Mouse (Mus musculus): ENCODE data around the gene Gprasp1. TPM values are rescaled to one million over a fixed set of nuclear protein-coding genes. Genes with fewer than 3 reads are reported as not detected.
"Not testable (repeated sequence)": the region's sequence is repeated elsewhere in the genome, so short reads cannot be mapped to it uniquely, and the experiment has no call there.

The Gprasp1 gene
- polyA plus RNA-seq, 1 experiment from 2014 or later = 32.2 TPM

- WGBS = 12% methylated on average over 28 of the region's 32 CpGs
- H3K9ac ChIP-seq = peak within 1 kb of the TSS; percentile 81
- not testable (repeated sequence) for H3K9me3 ChIP-seq; H3K27me3 ChIP-seq (replicated peaks); H3K4me1 ChIP-seq; H3K27ac ChIP-seq (replicated peaks)
- H3K4me3 ChIP-seq = peak within 1 kb of the TSS; percentile 60
- H3K36me3 ChIP-seq = peaks cover 12% of the 10 kb centered on the region
- H3K4me2 ChIP-seq = peak within 1 kb of the TSS; percentile 82
- ATAC-seq (ENCODE audit: extremely low read depth, insufficient number of reproducible peaks, low FRiP score, low TSS enrichment) = 0 out of 2 replicates have a peak, but pooled peaks have one; percentile 37
Observed at GRCm38 (mm10) chrX:135838521-135839360, 96.2 kb downstream of the Gprasp1 start, which contains the start of gene Gprasp2. Gene Gprasp2 (plus strand): TSS chrX:135839034.

GRCm38 (mm10) chrX:135839397-135840391, 97.2 kb downstream of the Gprasp1 start:
- peak overlapping the region; percentile 82 for H3K4me2 ChIP-seq
- not testable (repeated sequence) for H3K4me1 ChIP-seq; H3K27ac ChIP-seq (replicated peaks); H3K27me3 ChIP-seq (replicated peaks); H3K9me3 ChIP-seq
- ATAC-seq (ENCODE audit: extremely low read depth, insufficient number of reproducible peaks, low FRiP score, low TSS enrichment) = 0 out of 2 replicates have a peak, but pooled peaks have one; percentile 25
- WGBS = 16% methylated on average over 17 of the region's 17 CpGs
- peak overlapping the region; percentile 81 for H3K9ac ChIP-seq
- H3K4me3 ChIP-seq = peak overlapping the region; percentile 60
- H3K36me3 ChIP-seq = peaks cover 12% of the 10 kb centered on the region

MicroRNAs encoded within 50 kb of the gene (microRNA counts, 519-probe panel; counts per million panel counts)
- microRNA mmu-miR-1970 = 209 counts per million, percentile 61 among the panel's probes with 10 or more counts

Small RNA genes within 50 kb of the gene (microRNA-seq; reads per million reads assigned to microRNA genes)
- gene Mir1970 (not detected), gene Mir7646 (not detected)

Other genes with a start within 250 kb of the Gprasp1 start
- not detected in 2 replicates for gene AV320801, start 248.1 kb upstream of the Gprasp1 start, polyA plus RNA-seq (2015; fragmentation: Nextera tagmentation; extraction: Ambion mirVana)
- not detected in 2 replicates for gene Nxf7, start 144.0 kb upstream of the Gprasp1 start, polyA plus RNA-seq (2015; fragmentation: Nextera tagmentation; extraction: Ambion mirVana)
- gene Prame, start 115.0 kb upstream of the Gprasp1 start, polyA plus RNA-seq (2015; fragmentation: Nextera tagmentation; extraction: Ambion mirVana) = not detected in 2 replicates
- gene Tcp11x2, start 48.9 kb upstream of the Gprasp1 start, polyA plus RNA-seq (2015; fragmentation: Nextera tagmentation; extraction: Ambion mirVana) = not detected in 2 replicates
- gene Tmsb15a, start 17.5 kb upstream of the Gprasp1 start, polyA plus RNA-seq (2015; fragmentation: Nextera tagmentation; extraction: Ambion mirVana) = 0.88 TPM in 1 of 2 replicates, not detected in the other
- 8.6 and 9.6 TPM in 2 replicates for gene Armcx5, start within 50 bp of the Gprasp1 start, polyA plus RNA-seq (2015; fragmentation: Nextera tagmentation; extraction: Ambion mirVana)
- 57.7 and 57.9 TPM in 2 replicates for gene Bhlhb9, start 54.9 kb downstream of the Gprasp1 start, polyA plus RNA-seq (2015; fragmentation: Nextera tagmentation; extraction: Ambion mirVana)
- 21.8 and 22.6 TPM in 2 replicates for gene Gprasp2, start 96.3 kb downstream of the Gprasp1 start, polyA plus RNA-seq (2015; fragmentation: Nextera tagmentation; extraction: Ambion mirVana)

Data from heart, embryonic 13.5 days (tissue).